Mouse (Mus musculus): Measurements from ENCODE around the gene Slc9a6.

DNA sequence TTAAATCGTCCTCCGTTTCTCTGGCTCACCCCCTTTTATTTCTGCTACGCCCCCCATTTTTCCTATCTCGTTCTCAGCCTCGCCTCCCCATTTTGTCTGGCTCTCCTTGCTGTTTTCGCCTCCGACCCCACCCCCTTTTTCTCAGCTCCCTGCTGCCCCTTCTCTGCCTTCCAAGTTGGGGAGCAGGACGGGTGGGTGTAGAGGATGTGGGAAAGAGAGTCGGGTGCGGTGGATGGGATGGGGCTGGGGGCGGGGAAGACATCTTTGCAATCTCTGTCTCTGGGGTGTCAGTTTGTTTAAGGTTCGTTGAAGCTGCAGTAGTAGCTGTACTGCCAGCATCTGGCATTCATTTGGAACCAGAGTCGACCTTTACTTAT, 749 bp downstream of the Slc9a6 start:
- TF ChIP-seq POLR2A (IDR thresholded peaks at IDR 0.05; ENCODE audit: control insufficient read depth, low read depth, low read length) (no peak), CTCF (IDR thresholded peaks at IDR 0.05; ENCODE audit: control insufficient read depth, insufficient read depth, insufficient replicate concordance, low read depth, low read length) (no peak)

Measured in testis, adult 2 months (tissue).